Mouse (Mus musculus) heart, embryonic 12.5 days (tissue): ENCODE data around the gene Fstl4. TPM values are rescaled to one million over a fixed set of nuclear protein-coding genes. Genes with fewer than 3 reads are reported as not detected.

Source experiments
- ATAC-seq: fragments of 200-750 bp; cut with Nextera tagmentation; 2 replicates; pipeline ENCODE4 v1.8.0; 2017; ENCODE audit warnings: moderate TSS enrichment, moderate library complexity; ENCODE audit not compliant: insufficient number of reproducible peaks, low FRiP score
- H3K27ac ChIP-seq: fragments of 300-500 bp; sonication (generic); 2 replicates; pipeline ENCODE4 v1.5.1; 2016; ENCODE audit warnings: mild to moderate bottlenecking, moderate library complexity; ENCODE audit not compliant: poor library complexity, severe bottlenecking
- H3K27me3 ChIP-seq: fragments of 300-500 bp; sonication (generic); replicated peaks from 2 replicates; pipeline ENCODE4 v1.6.1; 2016; ENCODE audit warnings: mild to moderate bottlenecking, moderate library complexity
- H3K36me3 ChIP-seq: fragments of 300-500 bp; sonication (generic); 2 replicates; pipeline ENCODE4 v1.6.1; 2016; ENCODE audit warnings: mild to moderate bottlenecking, moderate library complexity
- H3K4me1 ChIP-seq: fragments of 300-500 bp; sonication (generic); replicated peaks from 2 replicates; pipeline ENCODE4 v1.6.1; 2016; ENCODE audit warnings: mild to moderate bottlenecking
- H3K4me2 ChIP-seq: fragments of 300-500 bp; sonication (generic); 2 replicates; pipeline ENCODE4 v1.6.1; 2016; ENCODE audit warnings: mild to moderate bottlenecking, moderate library complexity
- H3K4me3 ChIP-seq: fragments of 300-500 bp; sonication (generic); 2 replicates; pipeline ENCODE4 v1.5.1; 2016; ENCODE audit warnings: mild to moderate bottlenecking
- H3K9ac ChIP-seq: fragments of 300-500 bp; sonication (generic); 2 replicates; pipeline ENCODE4 v1.6.1; 2016; ENCODE audit warnings: mild to moderate bottlenecking, moderate library complexity
- H3K9me3 ChIP-seq: fragments of 300-500 bp; sonication (generic); replicated peaks from 2 replicates; pipeline ENCODE4 v1.6.1; 2016; ENCODE audit warnings: mild to moderate bottlenecking, moderate library complexity
- WGBS: fragments of 180-500 bp; shearing (Covaris S2); methylation state at CpG from one replicate; pipeline ENCODE4 v1.1.7; 2016; 5-methylcytosine and 5-hydroxymethylcytosine counted together
- polyA plus RNA-seq: library from polyadenylated mRNA; unstranded; fragments of >200 nt; fragmentation: Nextera tagmentation; extraction: Ambion mirVana; gene quantifications from 2 replicates; pipeline ENCODE4 v1.2.1, GENCODE M21; 2016

The Fstl4 gene
- polyA plus RNA-seq, 1 experiment from 2014 or later = 14.8 TPM

- Histone ChIP-seq H3K4me2 (no peak overlapping the region), H3K27ac (no peak overlapping the region), H3K9me3 (0 out of 2 replicates have a peak, but pooled peaks cover 5% of the 10 kb centered on the region), H3K4me1 (peaks cover 11% of the 10 kb centered on the region; the same call in 1 of the 2 replicates), H3K4me3 (no peak overlapping the region), H3K9ac (no peak overlapping the region), H3K27me3 (no peaks in the 10 kb centered on the region), H3K36me3 (no peaks in the 10 kb centered on the region)
- ATAC-seq = no peak
- 80% methylated on average over 2 of the region's 2 CpGs for WGBS
Observed at GRCm38 (mm10) chr11:52848691-52849090, 84.3 kb downstream of the Fstl4 start.

GRCm38 (mm10) chr11:52850071-52850470 lies 85.6 kb downstream of the Fstl4 start:
- H3K4me1 ChIP-seq = 0 out of 2 replicates have a peak, but pooled peaks cover 6% of the 10 kb centered on the region
- 0 out of 2 replicates have a peak, but pooled peaks cover 5% of the 10 kb centered on the region for H3K9me3 ChIP-seq
- no peak overlapping the region for H3K4me2 ChIP-seq
- H3K4me3 ChIP-seq = no peak overlapping the region
- no peak overlapping the region for H3K9ac ChIP-seq
- WGBS = 79% methylated on average over 3 of the region's 3 CpGs
- H3K36me3 ChIP-seq = no peaks in the 10 kb centered on the region
- no peak for ATAC-seq
- H3K27ac ChIP-seq = no peak overlapping the region
- H3K27me3 ChIP-seq = no peaks in the 10 kb centered on the region

GRCm38 (mm10) chr11:52872846-52873512 lies 108.5 kb downstream of the Fstl4 start:
- ATAC-seq = no peak
- H3K4me1 ChIP-seq = peaks cover 22% of the 10 kb centered on the region
- H3K9ac ChIP-seq = no peak overlapping the region
- H3K9me3 ChIP-seq = peaks cover 15% of the 10 kb centered on the region; the same call in 1 of the 2 replicates
- no peak overlapping the region for H3K4me3 ChIP-seq
- 0 out of 2 replicates have a peak, but pooled peaks cover under 1% of the 10 kb centered on the region for H3K36me3 ChIP-seq
- no peak overlapping the region for H3K27ac ChIP-seq
- WGBS = 88% methylated on average over 15 of the region's 15 CpGs
- H3K27me3 ChIP-seq = no peaks in the 10 kb centered on the region
- H3K4me2 ChIP-seq = no peak overlapping the region

GRCm38 (mm10) chr11:52875916-52876765 lies 111.7 kb downstream of the Fstl4 start:
- 88% methylated on average over 19 of the region's 19 CpGs for WGBS
- Histone ChIP-seq H3K9me3 (peaks cover 7% of the 10 kb centered on the region; the same call in 1 of the 2 replicates), H3K27me3 (no peaks in the 10 kb centered on the region), H3K4me1 (peaks cover 30% of the 10 kb centered on the region), H3K4me3 (no peak overlapping the region), H3K9ac (no peak overlapping the region), H3K4me2 (no peak overlapping the region), H3K36me3 (no peaks in the 10 kb centered on the region), H3K27ac (no peak overlapping the region)
- no peak; the same call in 1 of the 2 replicates for ATAC-seq

- WGBS = 20% methylated on average over 2 of the region's 2 CpGs
- no peaks in the 10 kb centered on the region for H3K36me3 ChIP-seq
- peaks cover 36% of the 10 kb centered on the region for H3K4me1 ChIP-seq
- H3K4me3 ChIP-seq = no peak overlapping the region
- ATAC-seq = peak; percentile 29; the same call in 1 of the 2 replicates
- peaks cover 7% of the 10 kb centered on the region; the same call in 1 of the 2 replicates for H3K9me3 ChIP-seq
- H3K27me3 ChIP-seq = no peaks in the 10 kb centered on the region
- peak overlapping the region; percentile 91 for H3K27ac ChIP-seq
- H3K4me2 ChIP-seq = no peak overlapping the region
- H3K9ac ChIP-seq = no peak overlapping the region
Observed at GRCm38 (mm10) chr11:52877662-52878061, 113.2 kb downstream of the Fstl4 start.

- Histone ChIP-seq H3K36me3 (no peaks in the 10 kb centered on the region), H3K9me3 (no peaks in the 10 kb centered on the region)
Observed at GRCm38 (mm10) chr11:52879958-52880357, 115.5 kb downstream of the Fstl4 start.

GRCm38 (mm10) chr11:52886559-52887303 lies 122.3 kb downstream of the Fstl4 start:
- no peaks in the 10 kb centered on the region for H3K36me3 ChIP-seq
- H3K9ac ChIP-seq = no peak overlapping the region
- peaks cover 23% of the 10 kb centered on the region for H3K4me1 ChIP-seq
- H3K9me3 ChIP-seq = no peaks in the 10 kb centered on the region
- H3K27me3 ChIP-seq = no peaks in the 10 kb centered on the region
- ATAC-seq = no peak
- 21% methylated on average over 6 of the region's 6 CpGs for WGBS
- no peak overlapping the region for H3K4me2 ChIP-seq
- H3K27ac ChIP-seq = no peak overlapping the region
- no peak overlapping the region for H3K4me3 ChIP-seq

More at GRCm38 (mm10) chr11:52879958-52880357, 115.5 kb downstream of the Fstl4 start:
- H3K27me3 ChIP-seq = no peaks in the 10 kb centered on the region
- H3K4me3 ChIP-seq = no peak overlapping the region
- H3K4me1 ChIP-seq = peaks cover 41% of the 10 kb centered on the region
- ATAC-seq = no peak
- 78% methylated on average over 2 of the region's 2 CpGs for WGBS
- H3K4me2 ChIP-seq = no peak overlapping the region
- no peak overlapping the region for H3K27ac ChIP-seq
- no peak overlapping the region for H3K9ac ChIP-seq

GRCm38 (mm10) chr11:52888150-52888549 lies 123.7 kb downstream of the Fstl4 start:
- ATAC-seq = no peak
- no peak overlapping the region for H3K27ac ChIP-seq
- H3K9me3 ChIP-seq = no peaks in the 10 kb centered on the region
- no peak overlapping the region for H3K4me2 ChIP-seq
- WGBS = 38% methylated on average over 6 of the region's 6 CpGs
- H3K4me1 ChIP-seq = peaks cover 22% of the 10 kb centered on the region
- H3K36me3 ChIP-seq = no peaks in the 10 kb centered on the region
- H3K4me3 ChIP-seq = no peak overlapping the region
- H3K27me3 ChIP-seq = no peaks in the 10 kb centered on the region
- H3K9ac ChIP-seq = no peak overlapping the region

GRCm38 (mm10) chr11:52889527-52889926 lies 125.1 kb downstream of the Fstl4 start:
- Histone ChIP-seq H3K4me3 (no peak overlapping the region), H3K4me2 (no peak overlapping the region)
- 68% methylated on average over 4 of the region's 4 CpGs for WGBS

GRCm38 (mm10) chr11:52890156-52890555 lies 125.7 kb downstream of the Fstl4 start:
- Histone ChIP-seq H3K27ac (no peak overlapping the region), H3K9ac (no peak overlapping the region), H3K36me3 (no peaks in the 10 kb centered on the region), H3K4me1 (peaks cover 16% of the 10 kb centered on the region), H3K27me3 (no peaks in the 10 kb centered on the region), H3K4me2 (no peak overlapping the region), H3K4me3 (no peak overlapping the region), H3K9me3 (no peaks in the 10 kb centered on the region)
- WGBS = 68% methylated on average over 7 of the region's 7 CpGs
- no peak for ATAC-seq

More at GRCm38 (mm10) chr11:52889527-52889926, 125.1 kb downstream of the Fstl4 start:
- H3K27me3 ChIP-seq = no peaks in the 10 kb centered on the region
- peaks cover 16% of the 10 kb centered on the region for H3K4me1 ChIP-seq
- ATAC-seq = no peak
- H3K36me3 ChIP-seq = no peaks in the 10 kb centered on the region
- H3K9me3 ChIP-seq = no peaks in the 10 kb centered on the region
- no peak overlapping the region for H3K9ac ChIP-seq
- H3K27ac ChIP-seq = no peak overlapping the region
